Mouse (Mus musculus): ENCODE results near the gene Chl1. TPM values are rescaled to one million over a fixed set of nuclear protein-coding genes. Genes with fewer than 3 reads are reported as not detected.

Gene Chl1
- 1 to 10 TPM in 1 of 2 experiments, under 1 TPM in 1; 0.87 to 1.2 TPM for total RNA-seq (2021)
- long read RNA-seq, experiment 1, result 0 reads
- long read RNA-seq, experiment 2, result 0 reads

GRCm38 (mm10) chr6:103510392-103511289 lies at the start of gene Chl1:
Chl1 (plus strand) TSS chr6:103510586.
- DNase-seq, result no peak

- no peak for DNase-seq
Observed at GRCm38 (mm10) chr6:103465479-103466080, 44.8 kb upstream of the Chl1 start.

- no peak for DNase-seq
Observed at GRCm38 (mm10) chr6:103473316-103473715, 37.1 kb upstream of the Chl1 start.

- DNase-seq, result no peak
Observed at GRCm38 (mm10) chr6:103487199-103487598, 23.2 kb upstream of the Chl1 start.

GRCm38 (mm10) chr6:103498404-103498803 lies 12.0 kb upstream of the Chl1 start:
- no peak for DNase-seq

GRCm38 (mm10) chr6:103504065-103504464 lies 6.3 kb upstream of the Chl1 start:
- no peak for DNase-seq

GRCm38 (mm10) chr6:103507751-103508575 lies 2.4 kb upstream of the Chl1 start:
- DNase-seq, result no peak

GRCm38 (mm10) chr6:103509596-103509995 lies 790 bp upstream of the Chl1 start:
- DNase-seq, result no peak

GRCm38 (mm10) chr6:103511290-103511971 lies 1.0 kb downstream of the Chl1 start:
- DNase-seq, result no peak

- no peak for DNase-seq
Observed at GRCm38 (mm10) chr6:103511972-103512565, 1.7 kb downstream of the Chl1 start.

- DNase-seq, result no peak
Observed at GRCm38 (mm10) chr6:103512911-103513321, 2.5 kb downstream of the Chl1 start.

- no peak for DNase-seq
Observed at GRCm38 (mm10) chr6:103513621-103514241, 3.3 kb downstream of the Chl1 start.

GRCm38 (mm10) chr6:103514346-103514745 lies 4.0 kb downstream of the Chl1 start:
- no peak for DNase-seq

GRCm38 (mm10) chr6:103514756-103515155 lies 4.4 kb downstream of the Chl1 start:
- no peak for DNase-seq

GRCm38 (mm10) chr6:103519596-103519995 lies 9.2 kb downstream of the Chl1 start:
- no peak for DNase-seq

GRCm38 (mm10) chr6:103525326-103526024 lies 15.1 kb downstream of the Chl1 start:
- DNase-seq, result no peak

GRCm38 (mm10) chr6:103526945-103527777 lies 16.8 kb downstream of the Chl1 start:
- no peak for DNase-seq

GRCm38 (mm10) chr6:103533048-103533447 lies 22.7 kb downstream of the Chl1 start:
- DNase-seq, result no peak

GRCm38 (mm10) chr6:103534027-103534426 lies 23.6 kb downstream of the Chl1 start:
- DNase-seq, result no peak

Data from heart, adult 18-20 months (tissue).